Mouse (Mus musculus) thymus, postnatal 4 days (tissue): Measurements from ENCODE around the gene M1ap.

ENCODE experiments used
- DNase-seq: peaks from one replicate; pipeline ENCODE4 v3.0.0; 2021

M1ap gene

GRCm38 (mm10) chr6:82946651-82947050 is at the start of gene M1ap:
Gene M1ap (plus strand): TSS chr6:82946902.
- DNase-seq = peak; percentile 40

GRCm38 (mm10) chr6:82897311-82897710 is 49.4 kb upstream of the M1ap start:
- no peak for DNase-seq

GRCm38 (mm10) chr6:82898227-82898626 is 48.5 kb upstream of the M1ap start:
- no peak for DNase-seq

GRCm38 (mm10) chr6:82898745-82899144 is 48.0 kb upstream of the M1ap start:
- no peak for DNase-seq

GRCm38 (mm10) chr6:82902559-82902958 is 44.1 kb upstream of the M1ap start:
- DNase-seq = no peak

- DNase-seq = no peak
Measured at GRCm38 (mm10) chr6:82906985-82907384, 39.7 kb upstream of the M1ap start.

- DNase-seq = no peak
Measured at GRCm38 (mm10) chr6:82908034-82908433, 38.7 kb upstream of the M1ap start.

GRCm38 (mm10) chr6:82909136-82909855 is 37.4 kb upstream of the M1ap start:
- DNase-seq = peak; percentile 55

GRCm38 (mm10) chr6:82911303-82911702 is 35.4 kb upstream of the M1ap start:
- no peak for DNase-seq

- peak; percentile 74 for DNase-seq
Measured at GRCm38 (mm10) chr6:82913336-82914247, 33.1 kb upstream of the M1ap start.

- peak; percentile 91 for DNase-seq
Measured at GRCm38 (mm10) chr6:82915889-82916288, 30.8 kb upstream of the M1ap start.

GRCm38 (mm10) chr6:82916459-82916858 is 30.2 kb upstream of the M1ap start:
- no peak for DNase-seq

- DNase-seq = no peak
Measured at GRCm38 (mm10) chr6:82917076-82917777, 29.5 kb upstream of the M1ap start.

GRCm38 (mm10) chr6:82917778-82918129 is 28.9 kb upstream of the M1ap start:
- DNase-seq = peak; percentile 85

GRCm38 (mm10) chr6:82918371-82918770 is 28.3 kb upstream of the M1ap start:
- DNase-seq = no peak

GRCm38 (mm10) chr6:82919520-82919919 is 27.2 kb upstream of the M1ap start:
- DNase-seq = peak; percentile 74

- peak; percentile 50 for DNase-seq
Measured at GRCm38 (mm10) chr6:82921426-82922224, 25.1 kb upstream of the M1ap start.

GRCm38 (mm10) chr6:82925005-82925404 is 21.7 kb upstream of the M1ap start:
- DNase-seq = peak; percentile 53

- no peak for DNase-seq
Measured at GRCm38 (mm10) chr6:82926106-82926505, 20.6 kb upstream of the M1ap start.

- DNase-seq = no peak
Measured at GRCm38 (mm10) chr6:82926528-82926927, 20.2 kb upstream of the M1ap start.

- DNase-seq = no peak
Measured at GRCm38 (mm10) chr6:82927617-82928016, 19.1 kb upstream of the M1ap start.

GRCm38 (mm10) chr6:82934616-82935230 is 12.0 kb upstream of the M1ap start:
- DNase-seq = no peak
